Mouse (Mus musculus): ENCODE measurements at regions not wholly inside any gene's neighbourhood (a gene's known extent, or its start where the extent isn't known, plus 50 kb on each side); places are given as distances from the start of the nearest gene placed in this dataset.

DNA sequence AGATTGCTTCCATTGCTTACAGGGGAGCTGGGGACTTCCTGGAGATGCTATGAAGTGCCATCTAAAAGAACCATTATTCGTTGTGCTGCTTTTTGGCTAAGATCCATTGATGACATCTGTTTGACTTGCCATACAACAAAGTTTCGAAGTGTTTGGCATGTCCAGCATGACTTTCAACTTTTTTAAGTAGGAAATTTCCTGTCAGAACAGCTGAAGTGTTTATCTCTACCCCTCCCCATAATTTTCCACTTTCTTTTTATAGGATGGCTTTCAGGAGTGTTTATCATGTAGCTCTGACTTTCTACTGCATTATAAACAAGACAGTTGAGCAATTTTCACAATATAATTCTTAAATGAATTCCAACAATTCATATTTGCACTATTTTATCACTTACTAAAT lies 253.1 kb upstream of the Pbx1 start:
- Histone ChIP-seq H3K4me3 (ENCODE audit: insufficient read depth, low read depth, low read length) (no peak overlapping the region), H3K4me1 (ENCODE audit: control insufficient read depth, insufficient read depth, low read length) (no peaks in the 10 kb centered on the region), H3K27ac (ENCODE audit: insufficient read depth, low read depth, low read length) (no peak overlapping the region)
- no peak for TF ChIP-seq POLR2A (IDR thresholded peaks at IDR 0.05; ENCODE audit: insufficient read depth, low read depth, low read length)
- TF ChIP-seq CTCF (IDR thresholded peaks at IDR 0.05; ENCODE audit: insufficient read depth, low read depth, low read length) = no peak
- 78% methylated on average over 2 of the region's 2 CpGs for WGBS

DNA sequence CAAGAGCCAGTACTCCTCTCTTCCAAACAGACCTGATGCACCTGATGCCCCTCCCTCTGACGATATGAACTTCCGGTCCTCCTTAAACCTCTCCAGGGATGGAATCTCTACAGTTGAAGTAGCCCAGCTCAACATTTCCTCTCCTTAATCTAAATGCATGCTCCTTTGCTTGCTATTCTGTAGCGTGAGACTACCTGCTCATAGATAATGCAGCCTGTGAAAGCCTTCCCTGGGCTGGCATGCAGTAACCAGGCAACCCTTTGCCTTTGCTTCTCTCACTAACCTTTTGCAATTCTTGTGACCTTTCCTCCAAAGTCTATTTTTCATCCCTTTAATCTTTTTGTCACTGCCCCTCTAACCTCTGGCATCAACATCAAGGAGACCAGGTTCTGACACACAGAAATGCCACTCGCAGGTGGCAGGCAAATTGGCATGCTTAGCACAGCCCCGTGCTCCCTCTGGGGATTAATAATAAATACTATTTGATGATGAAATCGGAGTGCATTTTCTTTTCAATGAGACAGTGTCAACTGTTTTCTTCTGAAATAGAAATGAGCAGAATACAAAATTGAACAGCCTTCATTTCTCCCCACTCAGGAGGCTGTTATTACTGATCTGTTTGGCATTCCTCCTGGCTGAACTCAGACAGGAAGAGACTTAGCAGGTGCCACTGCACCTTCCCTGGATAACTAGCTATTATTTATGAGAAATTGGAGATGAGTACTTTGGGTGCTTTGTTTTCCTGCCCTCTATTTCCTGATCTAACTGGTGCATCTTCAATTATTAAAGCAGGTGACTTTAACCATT lies 249.8 kb upstream of the Pbx1 start:
- no peak overlapping the region for H3K4me3 ChIP-seq (ENCODE audit: insufficient read depth, low read depth, low read length)
- TF ChIP-seq CTCF (IDR thresholded peaks at IDR 0.05; ENCODE audit: insufficient read depth, low read depth, low read length) = no peak
- no peak for TF ChIP-seq POLR2A (IDR thresholded peaks at IDR 0.05; ENCODE audit: insufficient read depth, low read depth, low read length)
- 76% methylated on average over 6 of the region's 6 CpGs for WGBS
- H3K27ac ChIP-seq (ENCODE audit: insufficient read depth, low read depth, low read length) = no peak overlapping the region
- H3K4me1 ChIP-seq (ENCODE audit: control insufficient read depth, insufficient read depth, low read length) = no peaks in the 10 kb centered on the region

DNA sequence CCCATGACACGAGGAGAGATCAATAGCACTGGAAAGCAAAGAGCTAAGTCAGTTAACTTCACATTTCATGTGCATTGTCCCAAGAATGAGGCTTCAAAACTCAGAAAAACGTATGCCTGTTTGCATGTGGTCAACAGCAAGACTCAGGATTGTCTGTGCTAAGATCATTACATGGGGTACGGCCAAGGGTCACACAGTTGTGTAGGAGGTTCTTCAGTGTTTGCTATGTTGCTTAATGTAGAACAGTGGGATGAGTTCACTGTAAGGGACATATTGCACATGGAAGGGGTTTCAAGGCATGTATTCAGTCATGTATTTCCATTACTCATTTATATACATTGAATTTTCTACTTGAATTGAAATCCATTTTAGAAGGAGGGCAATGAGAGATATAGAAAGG lies 248.6 kb upstream of the Pbx1 start:
- TF ChIP-seq CTCF (IDR thresholded peaks at IDR 0.05; ENCODE audit: insufficient read depth, low read depth, low read length) (no peak), POLR2A (IDR thresholded peaks at IDR 0.05; ENCODE audit: insufficient read depth, low read depth, low read length) (no peak)
- WGBS = 85% methylated on average over 3 of the region's 3 CpGs
- peaks cover 4% of the 10 kb centered on the region for H3K4me1 ChIP-seq (ENCODE audit: control insufficient read depth, insufficient read depth, low read length)
- no peak overlapping the region for H3K27ac ChIP-seq (ENCODE audit: insufficient read depth, low read depth, low read length)
- no peak overlapping the region for H3K4me3 ChIP-seq (ENCODE audit: insufficient read depth, low read depth, low read length)

DNA sequence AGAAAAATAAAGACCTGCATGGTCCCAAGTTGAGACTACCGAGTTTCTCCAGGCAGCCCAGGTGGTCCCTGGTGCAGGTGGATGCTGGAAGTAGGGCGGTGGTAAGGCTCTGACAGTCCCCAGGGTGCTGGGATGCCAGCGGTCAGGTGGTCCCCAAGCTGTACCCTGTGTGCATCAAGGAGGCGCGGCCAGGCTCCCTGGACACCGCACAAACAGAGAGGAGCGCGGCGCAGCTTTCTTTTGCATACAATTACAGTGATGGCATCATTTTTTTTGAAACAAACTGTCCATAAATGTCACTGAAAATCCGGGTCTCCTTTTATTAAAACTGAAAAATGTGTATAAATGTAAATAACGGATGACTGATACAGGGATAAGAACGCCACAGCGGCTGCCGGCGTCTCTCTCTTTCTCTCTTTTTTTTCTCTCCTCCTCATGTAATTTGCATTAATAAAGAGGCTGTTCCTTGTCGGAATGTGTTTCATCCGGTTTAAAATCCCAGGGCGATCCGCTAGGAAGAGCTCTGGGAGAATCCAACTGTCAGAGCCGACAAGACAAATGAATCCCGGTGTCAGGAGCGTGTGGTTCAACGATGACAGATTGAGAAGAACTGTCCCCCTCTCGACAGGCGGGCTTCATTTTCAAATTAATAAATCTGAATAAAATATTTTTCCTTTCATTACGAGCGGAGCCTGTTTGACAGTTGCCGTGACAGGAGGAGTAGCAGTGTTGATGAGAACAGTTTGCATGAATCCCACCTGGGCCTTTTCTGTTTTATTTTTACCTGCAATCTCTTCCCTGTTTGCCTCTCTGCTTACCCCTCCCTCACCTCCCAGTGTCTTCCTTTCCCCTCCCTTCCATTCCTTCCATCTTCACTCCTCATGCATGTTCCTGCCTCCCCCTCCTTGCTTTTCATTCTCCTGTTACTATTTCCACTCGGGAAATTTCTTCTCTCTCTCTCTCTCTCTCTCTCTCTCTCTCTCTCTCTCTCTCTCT lies 244.6 kb upstream of the Pbx1 start:
- Histone ChIP-seq H3K27ac (ENCODE audit: insufficient read depth, low read depth, low read length) (peak overlapping the region; percentile 57; the same call in 1 of the 2 replicates), H3K4me1 (ENCODE audit: control insufficient read depth, insufficient read depth, low read length) (peaks cover 4% of the 10 kb centered on the region), H3K4me3 (ENCODE audit: insufficient read depth, low read depth, low read length) (peak overlapping the region; percentile 43)
- WGBS = 32% methylated on average over 29 of the region's 29 CpGs
- no peak for TF ChIP-seq CTCF (IDR thresholded peaks at IDR 0.05; ENCODE audit: insufficient read depth, low read depth, low read length)

DNA sequence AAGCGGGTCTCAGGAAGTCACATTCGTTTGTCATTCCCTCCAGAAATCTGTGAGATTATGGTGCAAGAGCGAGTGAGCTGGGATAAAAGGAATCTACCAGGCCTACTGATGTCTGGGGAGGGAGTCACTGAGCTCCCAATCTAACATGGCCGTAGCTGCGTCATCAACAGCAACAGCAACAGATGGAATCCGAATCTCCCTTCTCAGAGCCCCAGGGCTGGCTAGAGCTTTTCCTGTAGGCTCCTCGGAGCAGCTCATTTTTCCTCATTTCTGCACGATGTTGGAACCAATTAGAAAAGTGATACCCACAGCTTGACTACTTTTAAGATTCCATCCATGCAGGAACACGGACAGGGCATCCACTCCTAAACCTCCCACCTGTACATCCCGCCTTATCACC lies 243.7 kb upstream of the Pbx1 start:
- H3K4me1 ChIP-seq (ENCODE audit: control insufficient read depth, insufficient read depth, low read length) = peaks cover 4% of the 10 kb centered on the region
- H3K27ac ChIP-seq (ENCODE audit: insufficient read depth, low read depth, low read length) = no peak overlapping the region
- no peak overlapping the region for H3K4me3 ChIP-seq (ENCODE audit: insufficient read depth, low read depth, low read length)
- WGBS = 66% methylated on average over 10 of the region's 10 CpGs
- TF ChIP-seq CTCF (IDR thresholded peaks at IDR 0.05; ENCODE audit: insufficient read depth, low read depth, low read length) (no peak), POLR2A (IDR thresholded peaks at IDR 0.05; ENCODE audit: insufficient read depth, low read depth, low read length) (no peak)

DNA sequence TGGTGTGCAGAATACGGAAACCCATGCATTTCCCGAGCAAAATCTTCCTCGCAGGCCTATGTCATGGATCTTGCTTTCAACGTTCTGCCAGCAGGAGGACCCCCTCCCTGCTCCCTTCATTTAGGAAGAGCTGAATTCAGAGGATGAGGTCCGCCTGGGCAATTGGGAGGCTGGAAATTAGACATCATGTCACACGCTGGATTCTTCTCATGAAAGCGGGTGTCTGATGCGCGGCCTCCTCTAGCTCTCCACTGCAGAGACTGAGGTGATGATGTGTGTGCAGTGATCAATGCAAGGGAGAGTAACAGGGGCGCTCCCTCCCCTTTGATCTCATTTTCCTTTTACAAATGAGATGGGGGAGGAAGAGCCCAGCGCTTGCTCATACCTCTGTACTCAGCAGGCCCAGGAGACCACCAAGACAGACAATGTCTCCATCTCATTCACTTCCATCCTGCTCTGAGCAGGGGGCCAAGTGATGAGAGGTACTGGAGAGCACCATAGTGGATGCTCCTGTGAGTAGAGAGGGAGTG lies 230.8 kb upstream of the Pbx1 start:
- TF ChIP-seq POLR2A (IDR thresholded peaks at IDR 0.05; ENCODE audit: insufficient read depth, low read depth, low read length) (no peak), CTCF (IDR thresholded peaks at IDR 0.05; ENCODE audit: insufficient read depth, low read depth, low read length) (peak; percentile 27; the same call in 1 of the 2 replicates)
- WGBS = 35% methylated on average over 11 of the region's 11 CpGs
- H3K27ac ChIP-seq (ENCODE audit: insufficient read depth, low read depth, low read length) = peak overlapping the region; percentile 71
- H3K4me3 ChIP-seq (ENCODE audit: insufficient read depth, low read depth, low read length) = no peak overlapping the region
- H3K4me1 ChIP-seq (ENCODE audit: control insufficient read depth, insufficient read depth, low read length) = peaks cover 6% of the 10 kb centered on the region

DNA sequence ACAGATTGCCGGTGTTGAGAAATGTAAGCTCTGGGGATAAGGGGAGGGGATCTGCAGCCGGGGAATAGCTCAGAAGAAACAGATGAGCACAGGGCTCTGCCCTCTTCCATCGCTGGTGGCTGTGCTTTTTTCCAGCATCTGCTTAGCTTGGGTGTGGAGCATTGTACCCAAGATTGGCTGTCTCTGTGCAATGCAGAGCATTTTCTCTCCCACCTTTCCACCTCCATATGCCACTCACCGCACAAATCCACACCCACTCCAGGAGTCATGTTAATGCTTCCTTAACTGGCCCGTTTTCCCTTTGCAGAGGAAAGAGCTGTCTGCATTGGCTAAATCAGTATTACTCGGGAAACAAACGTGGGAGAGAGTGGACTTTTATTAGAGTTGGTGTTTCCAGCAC lies 228.9 kb upstream of the Pbx1 start:
- WGBS = 57% methylated on average over 7 of the region's 7 CpGs
- TF ChIP-seq POLR2A (IDR thresholded peaks at IDR 0.05; ENCODE audit: insufficient read depth, low read depth, low read length) (no peak), CTCF (IDR thresholded peaks at IDR 0.05; ENCODE audit: insufficient read depth, low read depth, low read length) (no peak)
- no peak overlapping the region for H3K27ac ChIP-seq (ENCODE audit: insufficient read depth, low read depth, low read length)
- peaks cover 6% of the 10 kb centered on the region for H3K4me1 ChIP-seq (ENCODE audit: control insufficient read depth, insufficient read depth, low read length)
- no peak overlapping the region for H3K4me3 ChIP-seq (ENCODE audit: insufficient read depth, low read depth, low read length)

DNA sequence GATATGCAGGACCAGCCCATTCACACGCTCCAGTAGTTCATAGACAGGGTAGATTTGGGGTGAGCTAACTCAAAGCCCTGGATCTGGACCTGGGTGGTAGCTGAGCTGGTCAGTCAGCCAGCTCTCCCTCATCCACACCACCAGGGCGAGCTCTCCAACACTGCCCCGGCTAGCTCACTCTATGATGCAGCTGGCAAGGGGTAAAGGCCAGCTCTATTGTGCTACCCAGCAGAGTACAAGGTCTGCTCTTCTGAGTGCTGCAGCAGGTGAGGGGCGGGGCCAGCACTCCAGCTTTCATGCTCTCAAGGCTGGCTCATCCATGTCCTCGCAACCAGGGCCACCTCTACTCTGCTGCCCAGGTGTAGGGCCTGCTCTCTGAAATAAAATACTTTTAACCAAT lies 227.5 kb upstream of the Pbx1 start:
- 96% methylated on average over 5 of the region's 5 CpGs for WGBS
- Histone ChIP-seq H3K27ac (ENCODE audit: insufficient read depth, low read depth, low read length) (no peak overlapping the region), H3K4me1 (ENCODE audit: control insufficient read depth, insufficient read depth, low read length) (peaks cover 6% of the 10 kb centered on the region), H3K4me3 (ENCODE audit: insufficient read depth, low read depth, low read length) (no peak overlapping the region)
- TF ChIP-seq POLR2A (IDR thresholded peaks at IDR 0.05; ENCODE audit: insufficient read depth, low read depth, low read length) = no peak
- TF ChIP-seq CTCF (IDR thresholded peaks at IDR 0.05; ENCODE audit: insufficient read depth, low read depth, low read length) = no peak

DNA sequence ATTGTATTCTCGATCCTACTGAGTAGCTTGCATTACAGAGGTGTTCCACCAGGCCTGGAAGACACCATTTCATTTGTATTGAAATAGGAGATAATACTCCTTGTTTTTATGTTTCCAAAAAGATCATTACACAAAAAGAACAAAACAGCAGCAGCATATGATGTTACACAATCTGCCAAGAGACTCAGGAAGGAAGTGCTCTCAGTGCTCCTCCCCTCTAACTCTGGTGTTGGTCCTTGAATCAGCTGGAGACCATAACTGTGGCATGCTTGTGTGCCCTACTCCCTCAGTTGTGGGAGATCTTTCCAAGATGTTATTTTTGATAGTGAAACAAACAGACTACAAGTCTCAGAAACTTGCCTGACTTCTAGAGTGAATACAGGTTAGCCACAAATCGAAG lies 200.8 kb upstream of the Pbx1 start:
- 88% methylated on average over 2 of the region's 2 CpGs for WGBS
- Histone ChIP-seq H3K27ac (ENCODE audit: insufficient read depth, low read depth, low read length) (no peak overlapping the region), H3K4me3 (ENCODE audit: insufficient read depth, low read depth, low read length) (no peak overlapping the region), H3K4me1 (ENCODE audit: control insufficient read depth, insufficient read depth, low read length) (no peaks in the 10 kb centered on the region)
- TF ChIP-seq CTCF (IDR thresholded peaks at IDR 0.05; ENCODE audit: insufficient read depth, low read depth, low read length) = no peak
- TF ChIP-seq POLR2A (IDR thresholded peaks at IDR 0.05; ENCODE audit: insufficient read depth, low read depth, low read length) = no peak
